Mouse (Mus musculus) spleen, postnatal 4 days (tissue): ENCODE data around the gene Fgfr2.
"Not testable (repeated sequence)": the region's sequence is repeated elsewhere in the genome, so short reads cannot be mapped to it uniquely, and the experiment has no call there.

Experiments
- DNase-seq, 2 experiments: peaks; one replicate each; pipeline ENCODE4 v3.0.0; 2022; ENCODE audit warnings: low spot score in 2 of 2

The Fgfr2 gene

GRCm38 (mm10) chr7:130613973-130614372 is 2509.2 kb downstream of the Fgfr2 start:
- DNase-seq: no peak

- DNase-seq: no peak
These were observed 2516.2 kb downstream of the Fgfr2 start for GRCm38 (mm10) chr7:130606958-130607357.

GRCm38 (mm10) chr7:130605111-130605510 is 2518.0 kb downstream of the Fgfr2 start:
- no peak for DNase-seq

- no peak for DNase-seq
These were observed 2518.8 kb downstream of the Fgfr2 start for GRCm38 (mm10) chr7:130604390-130604789.

- no peak for DNase-seq
These were observed 2519.6 kb downstream of the Fgfr2 start for GRCm38 (mm10) chr7:130603556-130603955.

GRCm38 (mm10) chr7:130602804-130603203 is 2520.3 kb downstream of the Fgfr2 start:
- DNase-seq: no peak

- no peak for DNase-seq
These were observed 2522.6 kb downstream of the Fgfr2 start for GRCm38 (mm10) chr7:130600546-130600945.

- no peak for DNase-seq
These were observed 2523.1 kb downstream of the Fgfr2 start for GRCm38 (mm10) chr7:130600074-130600473.

- no peak for DNase-seq
These were observed 2525.6 kb downstream of the Fgfr2 start for GRCm38 (mm10) chr7:130597546-130597945.

- not testable (repeated sequence) for DNase-seq
These were observed 2526.9 kb downstream of the Fgfr2 start for GRCm38 (mm10) chr7:130596079-130596855.

GRCm38 (mm10) chr7:130593375-130594239 is 2529.5 kb downstream of the Fgfr2 start:
- not testable (repeated sequence) for DNase-seq

GRCm38 (mm10) chr7:130592975-130593374 is 2530.2 kb downstream of the Fgfr2 start:
- not testable (repeated sequence) for DNase-seq

GRCm38 (mm10) chr7:130590845-130591437 is 2532.2 kb downstream of the Fgfr2 start:
- no peak for DNase-seq

- DNase-seq: no peak
These were observed 2532.9 kb downstream of the Fgfr2 start for GRCm38 (mm10) chr7:130590081-130590828.

- no peak for DNase-seq
These were observed 2536.6 kb downstream of the Fgfr2 start for GRCm38 (mm10) chr7:130586521-130587072.

- no peak for DNase-seq
These were observed 2544.5 kb downstream of the Fgfr2 start for GRCm38 (mm10) chr7:130578607-130579006.

GRCm38 (mm10) chr7:130578066-130578465 is 2545.1 kb downstream of the Fgfr2 start:
- no peak for DNase-seq

- no peak for DNase-seq
These were observed 2545.7 kb downstream of the Fgfr2 start, which contains the start of gene Tacc2 for GRCm38 (mm10) chr7:130577388-130578003. TSS of gene Tacc2 (plus strand) at chr7:130577438.

- DNase-seq: no peak
These were observed 2546.2 kb downstream of the Fgfr2 start for GRCm38 (mm10) chr7:130576981-130577380.

- no peak for DNase-seq
These were observed 2548.7 kb downstream of the Fgfr2 start for GRCm38 (mm10) chr7:130574211-130574991.
